ENCODE assay signal across 19 mouse cellular contexts in genomic region chr19:56449537-56449936, GRCm38 (mm10). TPM values are rescaled to one million over a fixed set of nuclear protein-coding genes. Genes with fewer than 3 reads are reported as not detected.
"Had no signal": no experiment of that assay in that cellular context is flagged by ENCODE, and none has a peak within 500 bp of the region (broad histone marks: within the 10 kb centered on the region; RNA-seq: fewer than 3 reads in every experiment).

No protein-coding gene starts in this region.

- H3K4me3 ChIP-seq: lung, embryonic 15.5 days; megakaryocyte, embryonic 14.5 days; midbrain, embryonic 13.5 days; midbrain, embryonic 15.5 days; neural tube, embryonic 12.5 days; stomach, embryonic 15.5 days had no signal

- DNase-seq: liver, postnatal 0 days; lung, adult 2 months; lung, postnatal 14 days; lung, postnatal 36 days; right cerebral cortex, postnatal 14 days; thymus, adult 2 months; thymus, postnatal 25 days; thymus, postnatal 4 days had no signal

- H3K27ac ChIP-seq: lung, embryonic 15.5 days; macrophage; midbrain, embryonic 13.5 days; midbrain, embryonic 15.5 days; neural tube, embryonic 12.5 days; stomach, embryonic 15.5 days; stomach, postnatal 0 days had no signal

- H3K4me1 ChIP-seq: lung, embryonic 15.5 days; midbrain, embryonic 15.5 days; neural tube, embryonic 12.5 days had no signal

RNA-seq across cellular contexts. Expression of gene Plekhs1, which starts 11.9 kb away (rescaled TPM):
- total RNA-seq: megakaryocyte progenitor cell, adult 5-6 weeks; monocyte, adult 5-6 weeks had no signal
- polyA plus RNA-seq: liver, postnatal 0 days; macrophage had no signal

RNA-seq across cellular contexts. Expression of gene Nrap, which starts 59.7 kb away (rescaled TPM):
- total RNA-seq: monocyte, adult 5-6 weeks; neutrophil, adult 5-6 weeks had no signal
